Mouse (Mus musculus) thymus, adult 2 months (tissue): ENCODE results near the gene Necab2. TPM values are rescaled to one million over a fixed set of nuclear protein-coding genes. Genes with fewer than 3 reads are reported as not detected.

Experiments
- DNase-seq: peaks from one replicate; pipeline ENCODE4 v3.0.0; 2021
- H3K27ac ChIP-seq: fragments of 200-500 bp; 2 replicates; pipeline ENCODE4 v1.5.1; 2012; ENCODE audit warnings: low read length, control low read depth; ENCODE audit not compliant: control insufficient read depth, insufficient read depth
- H3K27me3 ChIP-seq: fragments of 200-500 bp; 2 replicates; pipeline ENCODE4 v1.6.1; 2012; ENCODE audit warnings: mild to moderate bottlenecking, low read length, moderate library complexity, mixed read lengths; ENCODE audit not compliant: control insufficient read depth, insufficient read depth
- H3K36me3 ChIP-seq: fragments of 200-500 bp; 2 replicates; pipeline ENCODE4 v1.6.1; 2012; ENCODE audit warnings: mild to moderate bottlenecking, low read length, moderate library complexity; ENCODE audit not compliant: control insufficient read depth, insufficient read depth
- H3K4me1 ChIP-seq: fragments of 200-500 bp; replicated peaks from 2 replicates; pipeline ENCODE4 v1.6.1; 2012; ENCODE audit warnings: low read length; ENCODE audit not compliant: control insufficient read depth, insufficient read depth
- H3K4me3 ChIP-seq: fragments of 200-500 bp; 2 replicates; pipeline ENCODE4 v1.5.1; 2012; ENCODE audit warnings: mild to moderate bottlenecking, low read length, control low read depth, moderate library complexity; ENCODE audit not compliant: control insufficient read depth, insufficient read depth
- CTCF ChIP-seq: fragments of 200-500 bp; IDR thresholded peaks from 2 replicates; pipeline ENCODE4 v1.5.1; 2012; ENCODE audit warnings: mild to moderate bottlenecking, control low read depth, low read length, moderate library complexity, borderline replicate concordance; ENCODE audit not compliant: control insufficient read depth, poor library complexity, insufficient read depth; ENCODE audit errors: extremely low read depth
- POLR2A ChIP-seq: fragments of 200-500 bp; IDR thresholded peaks from 2 replicates; pipeline ENCODE4 v1.6.1; 2012; ENCODE audit warnings: mild to moderate bottlenecking, low read length, control low read depth, moderate library complexity; ENCODE audit not compliant: control insufficient read depth, poor library complexity, insufficient read depth; ENCODE audit errors: extremely low read depth
- WGBS: fragments of 180-500 bp; shearing (Covaris S2); methylation state at CpG from one replicate; pipeline ENCODE4 v1.1.7; 2018; 5-methylcytosine and 5-hydroxymethylcytosine counted together
- polyA plus RNA-seq: library from polyadenylated mRNA; depleted of rRNA; stranded (reverse); fragments of >200 nt; gene quantifications from 2 replicates; pipeline ENCODE4 v1.2.3, GENCODE M21; 2012

The Necab2 gene
- polyA plus RNA-seq, 1 experiment = 0.12 TPM

- Histone ChIP-seq H3K27ac (no peak overlapping the region), H3K27me3 (no peaks in the 10 kb centered on the region), H3K4me1 (peaks cover 61% of the 10 kb centered on the region), H3K4me3 (no peak overlapping the region), H3K36me3 (no peaks in the 10 kb centered on the region)
- 71% methylated on average over 12 of the region's 12 CpGs for WGBS
- DNase-seq = no peak
- no peak for TF ChIP-seq CTCF
- TF ChIP-seq POLR2A = no peak
Measured at GRCm38 (mm10) chr8:119427634-119428349, 18.7 kb upstream of the Necab2 start.

- H3K27ac ChIP-seq = no peak overlapping the region
- no peaks in the 10 kb centered on the region for H3K27me3 ChIP-seq
- 64% methylated on average over 7 of the region's 7 CpGs for WGBS
- H3K4me3 ChIP-seq = no peak overlapping the region
- TF ChIP-seq POLR2A (no peak), CTCF (no peak)
- DNase-seq = no peak
- no peaks in the 10 kb centered on the region for H3K36me3 ChIP-seq
- peaks cover 57% of the 10 kb centered on the region for H3K4me1 ChIP-seq
Measured at GRCm38 (mm10) chr8:119428350-119428740, 18.2 kb upstream of the Necab2 start.

- WGBS = 74% methylated on average over 5 of the region's 5 CpGs
Measured at GRCm38 (mm10) chr8:119428766-119429327, 17.7 kb upstream of the Necab2 start.

GRCm38 (mm10) chr8:119429552-119429951 is 17.0 kb upstream of the Necab2 start:
- Histone ChIP-seq H3K4me1 (peaks cover 46% of the 10 kb centered on the region), H3K4me3 (no peak overlapping the region), H3K27me3 (no peaks in the 10 kb centered on the region), H3K27ac (no peak overlapping the region), H3K36me3 (no peaks in the 10 kb centered on the region)
- TF ChIP-seq POLR2A (no peak), CTCF (no peak)
- 95% methylated on average over 3 of the region's 3 CpGs for WGBS
- no peak for DNase-seq

More at GRCm38 (mm10) chr8:119428766-119429327, 17.7 kb upstream of the Necab2 start:
- TF ChIP-seq POLR2A (no peak), CTCF (no peak)
- H3K36me3 ChIP-seq = no peaks in the 10 kb centered on the region
- no peak for DNase-seq
- no peak overlapping the region for H3K27ac ChIP-seq
- no peak overlapping the region for H3K4me3 ChIP-seq
- peaks cover 53% of the 10 kb centered on the region for H3K4me1 ChIP-seq
- no peaks in the 10 kb centered on the region for H3K27me3 ChIP-seq

- TF ChIP-seq POLR2A (no peak), CTCF (no peak)
- H3K4me3 ChIP-seq = no peak overlapping the region
- no peaks in the 10 kb centered on the region for H3K27me3 ChIP-seq
- WGBS = 90% methylated on average over 8 of the region's 8 CpGs
- no peak overlapping the region for H3K27ac ChIP-seq
- no peaks in the 10 kb centered on the region for H3K36me3 ChIP-seq
- DNase-seq = no peak
- H3K4me1 ChIP-seq = peaks cover 39% of the 10 kb centered on the region
Measured at GRCm38 (mm10) chr8:119430250-119430649, 16.3 kb upstream of the Necab2 start.

- H3K27ac ChIP-seq = no peak overlapping the region
- peaks cover 35% of the 10 kb centered on the region for H3K4me1 ChIP-seq
- H3K36me3 ChIP-seq = no peaks in the 10 kb centered on the region
- H3K27me3 ChIP-seq = no peaks in the 10 kb centered on the region
- no peak for DNase-seq
- no peak overlapping the region for H3K4me3 ChIP-seq
- TF ChIP-seq CTCF (peak; percentile 26; the same call in 1 of the 2 replicates), POLR2A (no peak)
- 97% methylated on average over 7 of the region's 7 CpGs for WGBS
Measured at GRCm38 (mm10) chr8:119430690-119431089, 15.8 kb upstream of the Necab2 start.
